Mouse (Mus musculus) CH12.LX (cell line): ENCODE data around the gene Atf3. TPM values are rescaled to one million over a fixed set of nuclear protein-coding genes. Genes with fewer than 3 reads are reported as not detected.

Experiments
- DNase-seq: peaks from one replicate; pipeline ENCODE4 v3.0.0-alpha.2; 2013; ENCODE audit errors: extremely low read depth
- H3K27ac ChIP-seq: 2 replicates; pipeline ENCODE4 v1.5.1; 2012; ENCODE audit warnings: low read depth, mild to moderate bottlenecking, control low read depth, moderate library complexity; ENCODE audit not compliant: insufficient read depth
- H3K27me3 ChIP-seq: replicated peaks from 2 replicates; pipeline ENCODE3; 2012; ENCODE audit warnings: inconsistent platforms
- H3K36me3 ChIP-seq, 2 experiments: replicated peaks in 1 of 2; 2 replicates each; pipeline versions ENCODE3 to v1.6.1; 2012; ENCODE audit warnings: inconsistent platforms in 1 of 2, low read length in 1 of 2, mild to moderate bottlenecking in 1 of 2, mixed read lengths in 1 of 2, moderate library complexity in 1 of 2; ENCODE audit not compliant: control insufficient read depth in 1 of 2, insufficient read depth in 1 of 2
- H3K4me1 ChIP-seq, 2 experiments: 2 replicates each; pipeline ENCODE4 v1.6.1; 2012; ENCODE audit warnings: inconsistent platforms in 1 of 2, moderate library complexity in 1 of 2; ENCODE audit not compliant: insufficient read depth in 2 of 2, control insufficient read depth in 1 of 2
- H3K4me2 ChIP-seq: 2 replicates; pipeline ENCODE4 v1.6.1; 2012; ENCODE audit warnings: low read depth, mild to moderate bottlenecking, control low read depth; ENCODE audit not compliant: poor library complexity, insufficient read depth, severe bottlenecking
- H3K4me3 ChIP-seq, 3 experiments: fragments of 150-350 bp in 1 of 3; sonication (generic) in 1 of 3; replicated peaks in 1 of 3; 2 replicates each; pipeline versions ENCODE3 to v1.5.1; 2011 to 2012; ENCODE audit warnings: low read depth in 2 of 3, low read length in 2 of 3, mild to moderate bottlenecking in 2 of 3, moderate library complexity in 2 of 3, control low read depth in 1 of 3, improper control_type of control experiment in 1 of 3, inconsistent platforms in 1 of 3, mixed read lengths in 1 of 3; ENCODE audit not compliant: poor library complexity in 1 of 3
- H3K79me2 ChIP-seq: replicated peaks from 2 replicates; pipeline ENCODE4 v1.6.1; 2012; ENCODE audit warnings: mild to moderate bottlenecking, moderate library complexity; ENCODE audit not compliant: control insufficient read depth, poor library complexity, insufficient read depth, severe bottlenecking; ENCODE audit errors: extremely low read depth
- H3K9ac ChIP-seq: 2 replicates; pipeline ENCODE4 v1.6.1; 2012; ENCODE audit warnings: low read depth, mild to moderate bottlenecking, control low read depth, moderate library complexity; ENCODE audit not compliant: insufficient read depth
- H3K9me3 ChIP-seq: replicated peaks from 2 replicates; pipeline ENCODE3; 2012; ENCODE audit warnings: low read length, inconsistent platforms, mixed read lengths
- BHLHE40 ChIP-seq: IDR thresholded peaks from 2 replicates; pipeline ENCODE4 v1.6.1; 2011; ENCODE audit warnings: mild to moderate bottlenecking, low read depth, low read length, improper control_type of control experiment
- CHD1 ChIP-seq: IDR thresholded peaks from 2 replicates; pipeline ENCODE4 v1.6.1; 2012; ENCODE audit warnings: low read depth, low read length, improper control_type of control experiment, inconsistent platforms
- CHD2 ChIP-seq: IDR thresholded peaks from 2 replicates; pipeline ENCODE4 v1.6.1; 2011; ENCODE audit warnings: low read length, improper control_type of control experiment
- CTCF ChIP-seq, 2 experiments: IDR thresholded peaks in 1 of 2; conservative IDR thresholded peaks in 1 of 2; 2 replicates each; pipeline ENCODE4 v1.5.1; 2011 to 2012; ENCODE audit warnings: low read depth in 2 of 2, low read length in 2 of 2, improper control_type of control experiment in 1 of 2, inconsistent platforms in 1 of 2, mild to moderate bottlenecking in 1 of 2, moderate library complexity in 1 of 2
- EP300 ChIP-seq: IDR thresholded peaks from 2 replicates; pipeline ENCODE4 v1.6.1; 2011; ENCODE audit warnings: low read length, improper control_type of control experiment
- GABPA ChIP-seq: IDR thresholded peaks from 2 replicates; pipeline ENCODE4 v1.6.1; 2012; ENCODE audit warnings: low read depth, low read length, improper control_type of control experiment, inconsistent platforms; ENCODE audit not compliant: insufficient replicate concordance
- IRF4 ChIP-seq: IDR thresholded peaks from 2 replicates; pipeline ENCODE4 v1.6.1; 2014; ENCODE audit warnings: low read depth, mild to moderate bottlenecking, inconsistent platforms, low read length, improper control_type of control experiment
- JUN ChIP-seq: IDR thresholded peaks from 2 replicates; pipeline ENCODE4 v1.6.1; 2011; ENCODE audit warnings: low read depth, mild to moderate bottlenecking, low read length, improper control_type of control experiment, moderate library complexity; ENCODE audit not compliant: insufficient read depth
- MAFK ChIP-seq: IDR thresholded peaks from 2 replicates; pipeline ENCODE4 v1.6.1; 2011; ENCODE audit warnings: low read length, improper control_type of control experiment; ENCODE audit not compliant: insufficient replicate concordance
- MAX ChIP-seq: IDR thresholded peaks from 2 replicates; pipeline ENCODE4 v1.6.1; 2011; ENCODE audit warnings: low read length, improper control_type of control experiment
- MAZ ChIP-seq: IDR thresholded peaks from 2 replicates; pipeline ENCODE4 v1.6.1; 2012; ENCODE audit warnings: low read depth, mild to moderate bottlenecking, inconsistent platforms, low read length, improper control_type of control experiment, moderate library complexity
- MEF2A ChIP-seq: IDR thresholded peaks from 2 replicates; pipeline ENCODE4 v1.6.1; 2014; ENCODE audit warnings: low read depth, mild to moderate bottlenecking, inconsistent platforms, low read length, improper control_type of control experiment, borderline replicate concordance
- NELFE ChIP-seq: IDR thresholded peaks from 2 replicates; pipeline ENCODE4 v1.6.1; 2011; ENCODE audit warnings: low read depth, low read length, improper control_type of control experiment
- POLR2A ChIP-seq: IDR thresholded peaks from 2 replicates; pipeline ENCODE4 v1.6.1; 2011; ENCODE audit warnings: low read depth, mild to moderate bottlenecking, improper control_type of control experiment, low read length
- POLR2AphosphoS2 ChIP-seq: IDR thresholded peaks from 2 replicates; pipeline ENCODE4 v1.6.1; 2011; ENCODE audit warnings: low read depth, low read length, improper control_type of control experiment
- RCOR1 ChIP-seq: conservative IDR thresholded peaks from 2 replicates; pipeline ENCODE4 v1.6.1; 2012; ENCODE audit warnings: low read depth, mild to moderate bottlenecking, inconsistent platforms, low read length, improper control_type of control experiment
- SMC3 ChIP-seq: IDR thresholded peaks from 2 replicates; pipeline ENCODE4 v1.6.1; 2011; ENCODE audit warnings: low read depth, low read length, improper control_type of control experiment
- USF2 ChIP-seq: conservative IDR thresholded peaks from 2 replicates; pipeline ENCODE4 v1.6.1; 2011; ENCODE audit warnings: low read depth, low read length, improper control_type of control experiment
- ZC3H11A ChIP-seq: IDR thresholded peaks from 2 replicates; pipeline ENCODE4 v1.6.1; 2012; ENCODE audit warnings: low read depth, mild to moderate bottlenecking, inconsistent platforms, low read length, improper control_type of control experiment
- ZNF384 ChIP-seq: IDR thresholded peaks from 2 replicates; pipeline ENCODE4 v1.6.1; 2012; ENCODE audit warnings: low read depth, low read length, improper control_type of control experiment, inconsistent platforms
- dilution Hi-C: fragments of 300-500 bp; cut with MboI; formaldehyde crosslinking; loops from 2 replicates; pipeline ENCODE4 v1.14.3; 2020; ENCODE audit warnings: low sequenced_read_pairs; ENCODE audit not compliant: extremely low pct_unique_long_range_greater_than_20kb, extremely low pct_ligation_motif_present
- in situ Hi-C: fragments of 300-500 bp; cut with MboI; formaldehyde crosslinking; loops from 3 replicates; pipeline ENCODE4 v1.14.3; 2019; ENCODE audit warnings: low sequenced_read_pairs, low pct_ligation_motif_present, low pct_unique_long_range_greater_than_20kb, mixed read lengths
- polyA plus RNA-seq: library from polyadenylated mRNA; unstranded; fragments of >175 nt; gene quantifications from 2 replicates; pipeline ENCODE4 v1.2.1, GENCODE M21; 2012; ENCODE audit warnings: low read depth; ENCODE audit not compliant: insufficient read length
- total RNA-seq, 2 experiments: library from RNA; depleted of rRNA; stranded (reverse); fragments of 300-350 nt in 1 of 2; fragments of >200 nt in 1 of 2; gene quantifications; 2 replicates each; pipeline ENCODE4 v1.2.3; 2012 to 2014

Atf3 gene
- total and polyA plus RNA-seq, 3 experiments = 25.1 to 39.7 (median 32.9) TPM

DNA sequence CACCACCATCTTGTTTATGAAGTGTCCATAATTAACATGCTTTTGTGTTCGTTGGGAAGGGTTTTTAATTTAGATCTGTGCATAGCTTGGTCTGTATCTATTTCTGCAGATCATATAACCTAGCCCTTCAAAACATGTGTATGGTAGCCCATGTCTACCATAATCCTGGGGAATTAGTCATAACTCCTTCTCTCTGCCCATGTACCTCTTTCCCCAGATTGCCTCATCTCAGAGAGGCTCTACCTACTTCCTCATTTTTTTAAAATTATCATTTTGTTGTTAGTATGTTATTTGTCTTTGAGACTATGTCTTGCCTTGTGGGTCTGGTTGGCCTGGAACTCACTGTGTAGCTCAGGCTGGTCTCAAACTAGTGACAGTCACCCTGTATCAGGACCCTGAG, 30.6 kb upstream of the Atf3 start:
- no peak for DNase-seq
- no peaks in the 10 kb centered on the region for H3K36me3 ChIP-seq
- dilution Hi-C loops (no loop called here), in situ Hi-C loops (no loop called here)
- H3K4me1 ChIP-seq = peaks cover 32 to 59% of the 10 kb centered on the region in 2 experiments
- H3K9me3 ChIP-seq = peaks cover 6% of the 10 kb centered on the region
- H3K4me3 ChIP-seq = no peak overlapping the region
- H3K27me3 ChIP-seq = no peaks in the 10 kb centered on the region
- TF ChIP-seq EP300 (peak; percentile 58), ZNF384 (peak; percentile 31; the same call in 1 of the 2 replicates), USF2 (no peak), CHD2 (no peak), IRF4 (peak; percentile 55; the same call in 1 of the 2 replicates), BHLHE40 (no peak), MAZ (no peak), JUN (no peak), MAFK (no peak), MEF2A (no peak)
- H3K79me2 ChIP-seq = no peaks in the 10 kb centered on the region
- 0 out of 2 replicates have a peak overlapping the region, but pooled peaks have one; percentile 9 for H3K9ac ChIP-seq
- peak overlapping the region; percentile 54; the same call in 1 of the 2 replicates for H3K27ac ChIP-seq
- H3K4me2 ChIP-seq = no peak overlapping the region

DNA sequence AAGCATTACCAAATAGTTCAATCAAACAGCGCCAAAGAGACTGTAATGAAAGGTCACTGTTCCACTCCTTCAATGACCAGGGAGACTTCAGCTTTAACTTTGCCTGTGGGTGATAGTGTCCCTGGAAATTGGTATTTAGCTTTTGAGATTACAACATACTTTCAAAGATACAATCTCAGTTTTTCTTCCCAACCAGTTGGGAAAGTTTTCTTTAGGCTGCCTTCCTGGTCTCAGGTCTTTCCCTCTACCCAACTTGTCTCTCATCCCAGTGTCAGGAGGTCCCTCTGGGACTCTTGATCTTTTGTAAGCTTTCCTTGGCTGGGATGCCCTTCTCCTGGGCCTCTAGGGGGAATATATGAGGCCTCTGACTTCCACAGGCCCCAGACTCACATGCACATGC, 29.7 kb upstream of the Atf3 start:
- dilution Hi-C loops (no loop called here), in situ Hi-C loops (no loop called here)
- no peak overlapping the region for H3K27ac ChIP-seq

DNA sequence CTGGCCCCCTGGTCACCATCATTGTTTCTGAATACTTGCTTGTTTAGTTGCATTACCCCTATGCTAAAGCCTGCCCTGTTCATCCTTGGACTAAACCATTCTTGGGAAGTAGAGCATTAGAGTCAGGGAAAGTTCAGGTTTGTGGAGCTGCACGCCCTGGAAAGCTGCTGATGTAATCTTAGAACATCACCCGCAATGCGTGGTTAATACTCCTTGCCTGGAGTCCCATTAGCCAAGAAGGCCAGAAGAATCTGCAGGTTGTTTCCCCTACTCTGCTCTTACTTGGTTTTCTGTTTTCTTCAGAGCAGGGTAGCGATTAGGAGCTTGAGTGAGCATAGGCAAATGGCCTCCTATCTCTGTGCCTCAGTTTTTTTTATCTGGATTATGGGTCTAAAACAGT, 26.0 kb upstream of the Atf3 start:
- no peak overlapping the region for H3K27ac ChIP-seq
- DNase-seq = no peak
- H3K4me2 ChIP-seq = no peak overlapping the region
- peaks cover 6% of the 10 kb centered on the region for H3K9me3 ChIP-seq
- no peaks in the 10 kb centered on the region for H3K79me2 ChIP-seq
- in situ Hi-C loops (no loop called here), dilution Hi-C loops (no loop called here)
- TF ChIP-seq CTCF (conservative IDR thresholded peaks at IDR 0.05 in 1 of 2, IDR thresholded peaks at IDR 0.05 in 1 of 2; ENCODE audit: low read depth in 2 of 2, low read length in 2 of 2) (no peak), MAX (no peak), IRF4 (no peak), POLR2AphosphoS2 (no peak), MAZ (no peak)
- H3K27me3 ChIP-seq = no peaks in the 10 kb centered on the region
- no peak overlapping the region for H3K9ac ChIP-seq
- peaks cover 11 to 20% of the 10 kb centered on the region in 2 experiments for H3K4me1 ChIP-seq
- H3K4me3 ChIP-seq = no peak overlapping the region
- H3K36me3 ChIP-seq = no peaks in the 10 kb centered on the region

More for the DNA sequence above, 29.7 kb upstream of the Atf3 start:
- Histone ChIP-seq H3K4me1 (peaks cover 32 to 53% of the 10 kb centered on the region in 2 experiments), H3K9ac (no peak overlapping the region), H3K36me3 (no peaks in the 10 kb centered on the region), H3K27me3 (no peaks in the 10 kb centered on the region), H3K79me2 (no peaks in the 10 kb centered on the region), H3K4me3 (no peak overlapping the region), H3K4me2 (no peak overlapping the region), H3K9me3 (peaks cover 6% of the 10 kb centered on the region)
- DNase-seq = no peak
- no peak for TF ChIP-seq MAX
- no peak for TF ChIP-seq ZC3H11A
- TF ChIP-seq POLR2A = no peak
- no peak for TF ChIP-seq CHD1
- TF ChIP-seq SMC3 = no peak
- TF ChIP-seq GABPA = no peak
- no peak for TF ChIP-seq RCOR1
- TF ChIP-seq NELFE = no peak
- TF ChIP-seq EP300 = no peak
- TF ChIP-seq MEF2A = no peak
